Mouse (Mus musculus): Measurements from ENCODE around the gene Fer. TPM values are rescaled to one million over a fixed set of nuclear protein-coding genes. Genes with fewer than 3 reads are reported as not detected.

Fer gene
- polyA plus RNA-seq, 1 experiment from 2014 or later = 36.6 TPM

- Histone ChIP-seq H3K27me3 (no peaks in the 10 kb centered on the region), H3K9ac (no peak overlapping the region), H3K4me3 (no peak overlapping the region), H3K9me3 (no peaks in the 10 kb centered on the region), H3K36me3 (no peaks in the 10 kb centered on the region), H3K27ac (no peak overlapping the region), H3K4me2 (no peak overlapping the region), H3K4me1 (0 out of 2 replicates have a peak, but pooled peaks cover 8% of the 10 kb centered on the region)
- no peak for ATAC-seq (ENCODE audit: insufficient number of reproducible peaks, low FRiP score, low TSS enrichment, low read depth)
- WGBS = 61% methylated on average over 3 of the region's 3 CpGs
These were observed 267.5 kb downstream of the Fer start for GRCm38 (mm10) chr17:64130356-64130755.

- Histone ChIP-seq H3K27ac (no peak overlapping the region), H3K9me3 (no peaks in the 10 kb centered on the region), H3K27me3 (no peaks in the 10 kb centered on the region), H3K4me1 (peaks cover 8% of the 10 kb centered on the region; the same call in 1 of the 2 replicates), H3K36me3 (no peaks in the 10 kb centered on the region), H3K4me3 (no peak overlapping the region), H3K4me2 (no peak overlapping the region), H3K9ac (no peak overlapping the region)
- WGBS = 57% methylated on average over 6 of the region's 6 CpGs
- ATAC-seq (ENCODE audit: insufficient number of reproducible peaks, low FRiP score, low TSS enrichment, low read depth) = no peak
These were observed 269.3 kb downstream of the Fer start for GRCm38 (mm10) chr17:64132183-64132582.

GRCm38 (mm10) chr17:64135941-64136650 is 273.2 kb downstream of the Fer start:
- WGBS = 45% methylated on average over 8 of the region's 8 CpGs
- H3K9me3 ChIP-seq = no peaks in the 10 kb centered on the region
- H3K27me3 ChIP-seq = no peaks in the 10 kb centered on the region
- no peak for ATAC-seq (ENCODE audit: insufficient number of reproducible peaks, low FRiP score, low TSS enrichment, low read depth)
- no peak overlapping the region for H3K4me3 ChIP-seq
- H3K9ac ChIP-seq = no peak overlapping the region
- H3K4me2 ChIP-seq = no peak overlapping the region
- no peaks in the 10 kb centered on the region; the same call in 1 of the 2 replicates for H3K4me1 ChIP-seq
- H3K36me3 ChIP-seq = peaks cover 30% of the 10 kb centered on the region
- no peak overlapping the region for H3K27ac ChIP-seq

GRCm38 (mm10) chr17:64138036-64138717 is 275.3 kb downstream of the Fer start:
- H3K9ac ChIP-seq = no peak overlapping the region
- no peak overlapping the region for H3K4me3 ChIP-seq
- H3K36me3 ChIP-seq = peaks cover 30% of the 10 kb centered on the region
- no peak overlapping the region for H3K27ac ChIP-seq
- no peaks in the 10 kb centered on the region; the same call in 1 of the 2 replicates for H3K4me1 ChIP-seq
- no peaks in the 10 kb centered on the region for H3K9me3 ChIP-seq
- no peak for ATAC-seq (ENCODE audit: insufficient number of reproducible peaks, low FRiP score, low TSS enrichment, low read depth)
- H3K27me3 ChIP-seq = no peaks in the 10 kb centered on the region
- 82% methylated on average over 8 of the region's 8 CpGs for WGBS
- no peak overlapping the region for H3K4me2 ChIP-seq

GRCm38 (mm10) chr17:64139231-64139915 is 276.5 kb downstream of the Fer start:
- Histone ChIP-seq H3K9ac (no peak overlapping the region), H3K27ac (no peak overlapping the region), H3K27me3 (no peaks in the 10 kb centered on the region), H3K4me3 (no peak overlapping the region), H3K9me3 (no peaks in the 10 kb centered on the region), H3K36me3 (peaks cover 30% of the 10 kb centered on the region), H3K4me1 (no peaks in the 10 kb centered on the region; the same call in 1 of the 2 replicates), H3K4me2 (no peak overlapping the region)
- WGBS = 89% methylated on average over 11 of the region's 11 CpGs
- ATAC-seq (ENCODE audit: insufficient number of reproducible peaks, low FRiP score, low TSS enrichment, low read depth) = no peak

GRCm38 (mm10) chr17:64140063-64140850 is 277.4 kb downstream of the Fer start:
- H3K27me3 ChIP-seq = no peaks in the 10 kb centered on the region
- no peaks in the 10 kb centered on the region; the same call in 1 of the 2 replicates for H3K4me1 ChIP-seq
- H3K9ac ChIP-seq = no peak overlapping the region
- ATAC-seq (ENCODE audit: insufficient number of reproducible peaks, low FRiP score, low TSS enrichment, low read depth) = no peak
- 92% methylated on average over 18 of the region's 18 CpGs for WGBS
- peaks cover 30% of the 10 kb centered on the region for H3K36me3 ChIP-seq
- no peak overlapping the region for H3K4me3 ChIP-seq
- H3K27ac ChIP-seq = no peak overlapping the region
- H3K4me2 ChIP-seq = no peak overlapping the region
- no peaks in the 10 kb centered on the region for H3K9me3 ChIP-seq

GRCm38 (mm10) chr17:64141856-64142255 is 279.0 kb downstream of the Fer start:
- H3K9me3 ChIP-seq = no peaks in the 10 kb centered on the region
- no peaks in the 10 kb centered on the region for H3K27me3 ChIP-seq
- H3K9ac ChIP-seq = no peak overlapping the region
- no peak overlapping the region for H3K27ac ChIP-seq
- no peaks in the 10 kb centered on the region for H3K4me1 ChIP-seq
- H3K4me3 ChIP-seq = no peak overlapping the region
- H3K36me3 ChIP-seq = peaks cover 30% of the 10 kb centered on the region
- WGBS = 75% methylated on average over 9 of the region's 9 CpGs
- no peak for ATAC-seq (ENCODE audit: insufficient number of reproducible peaks, low FRiP score, low TSS enrichment, low read depth)
- no peak overlapping the region for H3K4me2 ChIP-seq

GRCm38 (mm10) chr17:64146409-64146808 is 283.5 kb downstream of the Fer start:
- Histone ChIP-seq H3K27ac (no peak overlapping the region), H3K27me3 (no peaks in the 10 kb centered on the region), H3K36me3 (peaks cover 7% of the 10 kb centered on the region; the same call in 1 of the 2 replicates), H3K4me1 (no peaks in the 10 kb centered on the region), H3K4me2 (no peak overlapping the region), H3K4me3 (no peak overlapping the region), H3K9ac (no peak overlapping the region), H3K9me3 (no peaks in the 10 kb centered on the region)
- 45% methylated on average over 4 of the region's 4 CpGs for WGBS
- ATAC-seq (ENCODE audit: insufficient number of reproducible peaks, low FRiP score, low TSS enrichment, low read depth) = no peak

GRCm38 (mm10) chr17:64150717-64151116 is 287.9 kb downstream of the Fer start:
- H3K4me2 ChIP-seq = no peak overlapping the region
- WGBS = 95% methylated on average over 1 of the region's 1 CpGs

GRCm38 (mm10) chr17:64167731-64168130 is 304.9 kb downstream of the Fer start:
- Histone ChIP-seq H3K27me3 (no peaks in the 10 kb centered on the region), H3K9me3 (no peaks in the 10 kb centered on the region), H3K27ac (no peak overlapping the region), H3K36me3 (no peaks in the 10 kb centered on the region), H3K4me3 (no peak overlapping the region), H3K9ac (no peak overlapping the region), H3K4me2 (no peak overlapping the region), H3K4me1 (no peaks in the 10 kb centered on the region)
- no peak for ATAC-seq (ENCODE audit: insufficient number of reproducible peaks, low FRiP score, low TSS enrichment, low read depth)
- 95% methylated on average over 5 of the region's 5 CpGs for WGBS

More at GRCm38 (mm10) chr17:64150717-64151116, 287.9 kb downstream of the Fer start:
- Histone ChIP-seq H3K9ac (no peak overlapping the region), H3K27me3 (no peaks in the 10 kb centered on the region), H3K36me3 (peaks cover 7% of the 10 kb centered on the region; the same call in 1 of the 2 replicates), H3K27ac (no peak overlapping the region), H3K4me1 (no peaks in the 10 kb centered on the region), H3K9me3 (no peaks in the 10 kb centered on the region), H3K4me3 (no peak overlapping the region)
- ATAC-seq (ENCODE audit: insufficient number of reproducible peaks, low FRiP score, low TSS enrichment, low read depth) = no peak

- Histone ChIP-seq H3K36me3 (no peaks in the 10 kb centered on the region), H3K4me3 (no peak overlapping the region), H3K27ac (no peak overlapping the region), H3K4me2 (no peak overlapping the region), H3K9ac (no peak overlapping the region), H3K27me3 (no peaks in the 10 kb centered on the region), H3K4me1 (no peaks in the 10 kb centered on the region), H3K9me3 (no peaks in the 10 kb centered on the region)
- ATAC-seq (ENCODE audit: insufficient number of reproducible peaks, low FRiP score, low TSS enrichment, low read depth) = no peak
- WGBS = 61% methylated on average over 5 of the region's 5 CpGs
These were observed 307.2 kb downstream of the Fer start for GRCm38 (mm10) chr17:64170019-64170418.
